Mouse (Mus musculus): ENCODE data around the gene Adprhl1. TPM values are rescaled to one million over a fixed set of nuclear protein-coding genes. Genes with fewer than 3 reads are reported as not detected.

The Adprhl1 gene
- polyA plus RNA-seq, 1 experiment from 2014 or later = 4.4 TPM

GRCm38 (mm10) chr8:13228923-13229610, 24.9 kb downstream of the Adprhl1 start:
- no peak for ATAC-seq (ENCODE audit: insufficient number of reproducible peaks, low FRiP score, low TSS enrichment, low read depth)
- 43% methylated on average over 9 of the region's 9 CpGs for whole genome bisulfite sequencing

GRCm38 (mm10) chr8:13227184-13227583, 26.8 kb downstream of the Adprhl1 start:
- Histone ChIP-seq H3K4me1 (0 out of 2 replicates have a peak, but pooled peaks cover 7% of the 10 kb centered on the region), H3K9me3 (replicated peaks) (no peaks in the 10 kb centered on the region), H3K4me3 (replicated peaks) (no peak overlapping the region), H3K36me3 (no peaks in the 10 kb centered on the region), H3K4me2 (replicated peaks) (no peak overlapping the region), H3K27me3 (peaks cover 6% of the 10 kb centered on the region; the same call in 1 of the 2 replicates), H3K27ac (replicated peaks) (no peak overlapping the region), H3K9ac (no peak overlapping the region)
- ATAC-seq (ENCODE audit: insufficient number of reproducible peaks, low FRiP score, low TSS enrichment, low read depth) = no peak
- 60% methylated on average over 3 of the region's 3 CpGs for WGBS

More at GRCm38 (mm10) chr8:13228923-13229610, 24.9 kb downstream of the Adprhl1 start:
- Histone ChIP-seq H3K4me3 (replicated peaks) (no peak overlapping the region), H3K27me3 (peaks cover 6% of the 10 kb centered on the region; the same call in 1 of the 2 replicates), H3K9me3 (replicated peaks) (no peaks in the 10 kb centered on the region), H3K9ac (no peak overlapping the region), H3K36me3 (no peaks in the 10 kb centered on the region), H3K4me1 (0 out of 2 replicates have a peak, but pooled peaks cover 7% of the 10 kb centered on the region), H3K4me2 (replicated peaks) (no peak overlapping the region), H3K27ac (replicated peaks) (no peak overlapping the region)

GRCm38 (mm10) chr8:13226288-13226687, 27.7 kb downstream of the Adprhl1 start:
- peaks cover 6% of the 10 kb centered on the region; the same call in 1 of the 2 replicates for H3K27me3 ChIP-seq
- no peaks in the 10 kb centered on the region for H3K36me3 ChIP-seq
- H3K4me3 ChIP-seq (replicated peaks) = no peak overlapping the region
- no peak overlapping the region for H3K9ac ChIP-seq
- no peak; the same call in 1 of the 2 replicates for ATAC-seq (ENCODE audit: insufficient number of reproducible peaks, low FRiP score, low TSS enrichment, low read depth)
- no peaks in the 10 kb centered on the region for H3K9me3 ChIP-seq (replicated peaks)
- no peak overlapping the region for H3K27ac ChIP-seq (replicated peaks)
- 43% methylated on average over 6 of the region's 6 CpGs for WGBS
- H3K4me1 ChIP-seq = 0 out of 2 replicates have a peak, but pooled peaks cover 7% of the 10 kb centered on the region
- H3K4me2 ChIP-seq (replicated peaks) = no peak overlapping the region

- Histone ChIP-seq H3K4me2 (replicated peaks) (no peak overlapping the region), H3K27ac (replicated peaks) (no peak overlapping the region), H3K27me3 (peaks cover 6% of the 10 kb centered on the region; the same call in 1 of the 2 replicates), H3K4me3 (replicated peaks) (no peak overlapping the region), H3K9me3 (replicated peaks) (no peaks in the 10 kb centered on the region), H3K36me3 (no peaks in the 10 kb centered on the region), H3K9ac (no peak overlapping the region), H3K4me1 (0 out of 2 replicates have a peak, but pooled peaks cover 4% of the 10 kb centered on the region)
- ATAC-seq (ENCODE audit: insufficient number of reproducible peaks, low FRiP score, low TSS enrichment, low read depth) = no peak
- WGBS = 82% methylated on average over 9 of the region's 9 CpGs
Measured at GRCm38 (mm10) chr8:13224426-13224825, 29.5 kb downstream of the Adprhl1 start.

GRCm38 (mm10) chr8:13218441-13218840, 35.5 kb downstream of the Adprhl1 start:
- 69% methylated on average over 4 of the region's 4 CpGs for WGBS
- ATAC-seq (ENCODE audit: insufficient number of reproducible peaks, low FRiP score, low TSS enrichment, low read depth) = no peak
- Histone ChIP-seq H3K4me1 (peaks cover 8% of the 10 kb centered on the region), H3K4me3 (replicated peaks) (no peak overlapping the region), H3K9ac (no peak overlapping the region), H3K4me2 (replicated peaks) (no peak overlapping the region), H3K27me3 (no peaks in the 10 kb centered on the region), H3K27ac (replicated peaks) (no peak overlapping the region), H3K9me3 (replicated peaks) (no peaks in the 10 kb centered on the region), H3K36me3 (no peaks in the 10 kb centered on the region)

GRCm38 (mm10) chr8:13217986-13218385, 36.0 kb downstream of the Adprhl1 start:
- Histone ChIP-seq H3K36me3 (no peaks in the 10 kb centered on the region), H3K4me2 (replicated peaks) (no peak overlapping the region), H3K4me1 (peaks cover 13% of the 10 kb centered on the region), H3K27ac (replicated peaks) (no peak overlapping the region), H3K9me3 (replicated peaks) (no peaks in the 10 kb centered on the region), H3K4me3 (replicated peaks) (no peak overlapping the region), H3K9ac (no peak overlapping the region), H3K27me3 (no peaks in the 10 kb centered on the region)
- ATAC-seq (ENCODE audit: insufficient number of reproducible peaks, low FRiP score, low TSS enrichment, low read depth) = no peak

GRCm38 (mm10) chr8:13217093-13217492, 36.9 kb downstream of the Adprhl1 start:
- 48% methylated on average over 5 of the region's 5 CpGs for WGBS
- Histone ChIP-seq H3K4me3 (replicated peaks) (no peak overlapping the region), H3K27ac (replicated peaks) (no peak overlapping the region), H3K9me3 (replicated peaks) (no peaks in the 10 kb centered on the region), H3K27me3 (no peaks in the 10 kb centered on the region), H3K9ac (no peak overlapping the region), H3K36me3 (no peaks in the 10 kb centered on the region), H3K4me1 (peaks cover 13% of the 10 kb centered on the region), H3K4me2 (replicated peaks) (no peak overlapping the region)
- ATAC-seq (ENCODE audit: insufficient number of reproducible peaks, low FRiP score, low TSS enrichment, low read depth) = no peak

GRCm38 (mm10) chr8:13216386-13216785, 37.6 kb downstream of the Adprhl1 start:
- no peak for ATAC-seq (ENCODE audit: insufficient number of reproducible peaks, low FRiP score, low TSS enrichment, low read depth)

GRCm38 (mm10) chr8:13213479-13214268, 40.3 kb downstream of the Adprhl1 start:
- Histone ChIP-seq H3K4me2 (replicated peaks) (peak overlapping the region; percentile 17), H3K36me3 (no peaks in the 10 kb centered on the region), H3K4me3 (replicated peaks) (no peak overlapping the region), H3K27ac (replicated peaks) (peak overlapping the region; percentile 55; the same call in 1 of the 2 replicates), H3K9me3 (replicated peaks) (no peaks in the 10 kb centered on the region), H3K4me1 (peaks cover 16% of the 10 kb centered on the region), H3K9ac (no peak overlapping the region), H3K27me3 (no peaks in the 10 kb centered on the region)
- 20% methylated on average over 10 of the region's 10 CpGs for WGBS
- ATAC-seq (ENCODE audit: insufficient number of reproducible peaks, low FRiP score, low TSS enrichment, low read depth) = peak; percentile 71

More at GRCm38 (mm10) chr8:13216386-13216785, 37.6 kb downstream of the Adprhl1 start:
- no peak overlapping the region for H3K4me3 ChIP-seq (replicated peaks)
- H3K4me2 ChIP-seq (replicated peaks) = no peak overlapping the region
- H3K27me3 ChIP-seq = no peaks in the 10 kb centered on the region
- no peak overlapping the region for H3K27ac ChIP-seq (replicated peaks)
- H3K4me1 ChIP-seq = peaks cover 13% of the 10 kb centered on the region
- H3K36me3 ChIP-seq = no peaks in the 10 kb centered on the region
- no peaks in the 10 kb centered on the region for H3K9me3 ChIP-seq (replicated peaks)
- 74% methylated on average over 8 of the region's 8 CpGs for WGBS
- H3K9ac ChIP-seq = no peak overlapping the region

GRCm38 (mm10) chr8:13209770-13210169, 44.2 kb downstream of the Adprhl1 start:
- Histone ChIP-seq H3K4me3 (replicated peaks) (no peak overlapping the region), H3K9me3 (replicated peaks) (no peaks in the 10 kb centered on the region), H3K27ac (replicated peaks) (peak overlapping the region; percentile 28; the same call in 1 of the 2 replicates), H3K9ac (no peak overlapping the region), H3K27me3 (no peaks in the 10 kb centered on the region), H3K4me1 (peaks cover 16% of the 10 kb centered on the region), H3K4me2 (replicated peaks) (no peak overlapping the region), H3K36me3 (no peaks in the 10 kb centered on the region)
- 64% methylated on average over 1 of the region's 1 CpGs for WGBS
- no peak for ATAC-seq (ENCODE audit: insufficient number of reproducible peaks, low FRiP score, low TSS enrichment, low read depth)

GRCm38 (mm10) chr8:13208627-13209355, 45.2 kb downstream of the Adprhl1 start:
- Histone ChIP-seq H3K27me3 (no peaks in the 10 kb centered on the region), H3K36me3 (no peaks in the 10 kb centered on the region), H3K4me3 (replicated peaks) (no peak overlapping the region), H3K9ac (no peak overlapping the region), H3K27ac (replicated peaks) (no peak overlapping the region; the same call in 1 of the 2 replicates), H3K4me1 (peaks cover 11% of the 10 kb centered on the region), H3K9me3 (replicated peaks) (no peaks in the 10 kb centered on the region), H3K4me2 (replicated peaks) (no peak overlapping the region)
- no peak for ATAC-seq (ENCODE audit: insufficient number of reproducible peaks, low FRiP score, low TSS enrichment, low read depth)
- 28% methylated on average over 6 of the region's 6 CpGs for WGBS
